Mouse (Mus musculus) urinary bladder, postnatal 4 days (tissue): Measurements from ENCODE around the gene Apoe.
"Not testable (repeated sequence)": the region's sequence is repeated elsewhere in the genome, so short reads cannot be mapped to it uniquely, and the experiment has no call there.

Experiments
- DNase-seq, 2 experiments: peaks; one replicate each; pipeline ENCODE4 v3.0.0; 2021 to 2022; ENCODE audit warnings: low spot score in 2 of 2

Apoe gene

DNA sequence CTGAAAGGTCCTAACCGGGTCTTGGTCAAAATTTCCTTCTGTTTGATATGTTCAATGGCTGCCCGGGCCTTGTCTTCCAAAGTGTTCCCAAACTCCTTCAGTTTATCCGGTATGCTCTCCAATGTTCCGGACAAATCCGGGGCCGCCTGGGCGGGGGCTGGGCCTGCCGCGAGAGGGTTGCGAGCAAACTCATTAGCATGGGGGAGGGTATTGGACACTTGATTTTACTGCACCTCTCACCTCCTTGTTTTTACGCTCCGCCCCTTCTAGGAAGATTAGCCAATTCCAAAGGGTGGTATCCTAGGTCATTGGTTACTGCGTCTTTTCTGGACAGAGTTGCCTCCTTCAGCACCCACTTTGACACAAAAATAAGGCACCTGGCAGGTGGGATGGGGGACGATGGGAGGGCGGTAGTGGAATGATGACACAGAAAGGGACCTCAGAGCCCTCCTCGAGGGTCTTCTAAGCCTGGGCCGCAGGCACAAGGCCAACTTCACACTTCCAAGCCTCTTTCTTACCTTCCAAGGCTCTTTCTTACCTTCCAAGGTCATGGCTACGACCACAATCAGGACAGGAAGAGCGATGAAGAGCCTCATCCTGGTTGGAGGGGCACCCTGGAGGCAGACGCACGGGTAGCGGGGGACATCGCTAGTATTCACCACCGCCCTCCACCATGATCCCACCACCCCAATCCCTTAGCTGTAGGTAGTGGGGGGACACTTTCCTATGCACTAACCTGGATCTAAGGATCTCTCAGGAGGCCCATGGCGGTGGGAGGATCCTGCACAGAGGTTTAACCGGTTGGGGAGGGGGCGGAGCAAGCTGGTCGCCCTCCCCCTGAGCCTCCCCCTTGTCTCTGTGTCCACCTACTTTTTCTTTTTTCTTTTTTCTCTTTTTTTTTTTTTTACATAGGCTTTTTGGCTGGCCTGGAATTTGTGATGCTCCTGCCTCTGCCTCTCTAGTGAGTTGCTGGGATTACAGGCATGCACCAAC, 6.8 kb downstream of the Apoe start, which contains the start of gene Apoc1:
Apoc1 (minus strand) TSS at position 788 of the 993 bp plus-strand sequence.
- no peak for DNase-seq

DNA sequence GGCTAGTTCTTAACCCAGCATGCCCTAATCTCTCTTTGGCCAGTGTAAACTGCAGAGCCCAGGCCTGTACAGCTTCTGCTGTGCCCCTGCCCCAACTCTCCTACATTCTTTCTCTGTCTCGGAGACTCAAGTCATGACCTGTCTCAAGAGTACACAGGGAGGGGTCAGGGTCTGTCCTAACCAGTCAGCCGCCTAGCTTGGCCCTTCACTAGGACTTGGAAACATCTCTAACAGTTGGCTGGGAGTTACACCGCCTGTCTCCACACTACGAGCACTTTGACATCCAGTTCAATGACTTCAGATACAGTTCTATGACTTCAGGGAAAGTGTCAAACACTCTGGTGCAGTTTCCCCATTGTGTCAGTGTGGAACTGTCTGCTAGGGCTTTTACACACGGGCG, 7.6 kb downstream of the Apoe start:
- no peak for DNase-seq

DNA sequence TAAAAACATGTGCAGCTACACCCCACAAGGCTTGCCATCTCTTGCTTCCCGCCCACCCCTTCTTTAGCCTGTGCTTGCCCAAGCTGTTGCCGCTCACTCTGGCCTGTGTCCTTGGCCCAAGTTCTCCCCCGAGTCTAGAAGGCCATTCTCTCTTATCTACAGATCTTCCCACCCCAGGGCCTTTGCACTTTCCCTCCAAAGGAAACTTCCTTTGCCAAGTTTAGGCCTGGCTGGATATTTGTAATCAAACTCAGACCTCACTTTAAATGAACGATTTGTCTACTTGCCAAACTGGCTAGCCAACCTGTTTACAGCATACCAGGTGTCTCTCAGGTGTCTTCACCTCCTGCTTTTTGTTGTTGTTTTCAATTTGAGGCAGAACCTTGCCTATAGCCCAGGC, 8.1 kb downstream of the Apoe start:
- DNase-seq: no peak

DNA sequence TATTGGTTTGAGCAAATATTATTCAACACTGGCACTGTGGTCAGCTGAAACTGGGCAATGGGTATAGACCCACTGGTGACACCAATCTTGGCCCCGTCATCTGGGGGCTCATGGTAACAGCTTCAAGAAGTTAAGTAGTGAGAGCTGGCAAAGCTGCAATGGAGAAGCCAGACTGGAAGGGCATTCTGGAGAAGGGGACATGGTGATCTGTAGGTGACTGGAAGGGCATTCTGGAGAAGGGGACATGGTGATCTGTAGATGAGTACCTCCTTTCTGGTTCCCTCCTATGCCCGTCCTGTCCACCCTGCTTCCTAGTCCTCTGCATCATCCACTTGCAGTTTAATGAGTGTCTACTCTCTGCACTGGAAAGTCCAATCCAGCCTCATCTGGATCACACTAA, 10.4 kb downstream of the Apoe start:
- no peak for DNase-seq

DNA sequence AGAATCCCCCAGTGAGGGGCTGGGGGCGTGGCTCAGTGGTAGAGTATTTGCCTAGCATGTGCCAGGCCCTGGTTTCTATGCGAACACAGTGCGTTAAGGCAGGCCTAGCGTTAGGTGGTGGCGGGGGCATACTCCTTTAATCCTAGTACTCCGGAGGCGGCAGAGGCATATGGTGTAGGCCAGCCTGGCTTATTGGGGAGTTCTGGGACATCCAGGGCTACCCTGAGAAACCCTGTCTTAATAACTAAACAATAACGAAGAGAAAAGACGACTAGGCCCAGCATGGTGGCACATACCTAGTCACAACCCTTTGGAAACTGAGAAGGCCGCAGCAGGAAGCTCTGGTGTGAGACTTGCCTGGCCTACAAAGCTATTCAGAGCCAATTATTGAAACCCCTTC, 10.9 kb downstream of the Apoe start:
- DNase-seq: no peak

DNA sequence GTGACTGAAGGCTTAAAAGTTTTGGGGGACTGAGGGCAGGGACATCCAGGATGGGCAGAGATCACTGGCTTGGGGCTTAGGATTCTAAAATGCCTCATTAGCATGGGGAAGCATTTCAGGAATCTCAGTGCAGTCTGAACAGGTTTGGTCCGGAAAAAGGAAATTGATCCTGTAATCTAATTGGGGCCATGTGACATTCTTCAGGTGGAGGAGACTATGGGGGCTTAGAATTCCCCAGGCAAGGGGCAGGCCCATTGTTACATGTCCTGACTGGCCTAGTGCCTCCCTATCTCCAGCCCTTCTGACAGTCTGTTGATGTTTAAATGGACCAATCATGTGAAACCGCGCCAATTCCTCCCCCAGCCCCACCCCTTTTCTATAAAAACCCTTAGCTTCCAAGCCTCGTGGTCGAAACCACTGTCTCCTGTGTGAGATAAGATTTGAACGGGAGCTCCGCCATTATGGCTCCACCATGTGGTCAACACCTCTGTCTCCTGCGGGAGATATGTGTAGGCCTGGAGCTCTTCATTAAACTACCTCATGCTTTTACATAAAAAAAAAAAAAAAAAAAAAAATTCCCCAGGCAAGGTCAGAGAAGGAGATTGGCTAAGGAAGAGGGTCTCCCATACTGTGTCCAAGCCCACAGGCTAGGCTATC, 11.9 kb downstream of the Apoe start:
- not testable (repeated sequence) for DNase-seq

DNA sequence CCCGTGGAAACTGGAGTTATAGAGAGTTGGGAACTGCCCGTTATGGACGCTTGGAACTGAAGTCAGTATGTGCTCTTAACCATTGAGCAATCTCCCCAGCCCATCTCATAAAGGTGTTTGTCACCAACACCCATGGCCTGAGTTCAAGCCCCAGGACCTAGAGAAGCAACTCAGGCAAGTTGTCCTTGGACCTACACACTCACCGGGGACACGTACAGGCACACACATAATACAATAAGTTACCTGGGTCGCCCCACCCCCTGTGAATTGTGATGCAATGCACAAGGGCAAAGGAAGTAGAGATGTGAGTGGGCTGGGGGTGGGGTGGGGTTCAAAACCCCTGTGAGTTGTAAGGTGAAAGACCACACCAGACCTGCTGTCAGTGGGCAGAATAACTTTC, 12.5 kb downstream of the Apoe start:
- DNase-seq: no peak

DNA sequence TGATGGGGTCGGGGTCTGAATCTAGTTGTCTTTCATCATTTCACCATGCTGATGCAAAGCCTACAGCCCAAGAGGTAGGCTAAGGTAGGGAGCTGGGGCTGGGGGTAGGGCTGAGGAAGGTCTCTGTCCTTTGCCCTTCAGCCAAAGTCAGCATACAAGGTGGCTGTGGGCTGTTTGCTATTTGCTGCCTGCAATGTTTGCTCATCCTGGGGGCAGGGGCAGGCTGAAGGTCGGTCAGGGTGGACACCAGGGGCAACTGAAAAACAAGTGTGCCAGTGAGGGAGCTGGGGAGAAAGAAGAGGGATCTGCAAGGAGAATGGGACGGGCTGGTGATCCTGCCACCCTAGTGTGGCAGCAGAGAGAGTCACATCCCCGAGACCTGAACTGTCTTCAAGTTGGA, 13.6 kb downstream of the Apoe start:
- no peak for DNase-seq

DNA sequence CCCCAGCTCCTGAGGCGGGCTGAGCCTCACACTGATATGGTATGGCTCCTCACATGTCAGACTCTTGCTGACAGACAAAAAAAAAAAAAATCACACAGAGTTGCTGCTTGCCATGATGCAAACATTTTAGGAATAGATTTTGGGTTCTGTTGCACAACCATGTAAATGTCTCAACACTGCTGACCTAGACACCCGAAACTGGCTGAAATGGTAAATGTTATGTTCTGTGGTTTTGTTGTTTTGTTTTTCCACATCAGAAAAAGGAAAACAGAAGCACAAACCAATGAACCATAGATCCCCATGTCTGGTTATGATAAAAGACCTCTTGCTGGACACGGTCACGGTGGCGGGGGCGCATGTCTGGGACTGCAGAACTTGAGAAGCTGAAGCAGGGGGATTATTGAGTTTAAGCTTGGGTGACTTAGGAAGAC, 15.2 kb downstream of the Apoe start:
- no peak for DNase-seq

DNA sequence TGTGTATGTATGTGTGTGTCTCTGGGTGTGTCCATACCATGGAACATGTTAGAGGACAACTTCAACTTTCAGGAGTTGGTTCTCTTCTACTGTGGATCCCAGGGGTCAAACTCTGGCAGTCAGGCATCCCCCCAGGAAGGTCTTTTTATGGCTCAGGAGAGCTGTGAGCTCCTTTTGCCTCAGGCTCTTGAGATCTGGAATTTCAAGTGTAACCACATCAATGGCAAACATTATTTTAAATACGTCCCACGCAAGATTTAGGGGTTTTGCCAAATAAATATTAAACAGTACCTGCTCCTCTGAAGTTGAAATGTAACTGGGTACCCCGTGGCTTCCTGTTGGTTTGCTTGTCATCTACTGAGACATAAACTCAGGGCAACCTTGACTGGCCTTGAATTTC, 16.0 kb downstream of the Apoe start:
- DNase-seq: no peak

DNA sequence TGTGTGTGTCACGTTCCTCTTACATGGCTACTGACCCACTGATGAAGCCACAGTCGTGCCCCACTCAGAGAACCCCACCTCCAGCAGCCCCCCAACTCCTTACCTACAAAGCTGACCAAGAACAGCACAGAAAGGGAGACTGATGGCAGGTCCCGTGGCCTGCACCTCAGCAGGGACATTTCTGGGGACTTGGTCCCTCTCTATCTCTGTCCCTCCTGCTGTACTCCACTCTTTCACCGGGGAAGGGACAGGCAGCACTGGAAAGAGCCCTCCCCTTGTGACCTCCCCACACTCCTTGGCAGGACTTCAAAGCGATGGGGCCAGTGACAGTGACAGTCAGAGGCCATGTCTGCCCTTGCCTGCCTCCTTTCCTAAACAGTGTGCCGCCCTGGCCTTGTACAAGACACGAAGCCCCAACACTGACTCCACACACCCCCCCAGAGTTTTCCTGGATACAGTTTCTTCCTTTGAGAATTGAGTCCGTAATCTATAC, 17.7 kb downstream of the Apoe start, which contains the start of the genes Gm44805 and Apoc4:
Gm44805 (minus strand) TSS at position 222 of the 493 bp plus-strand sequence.
Apoc4 (minus strand) TSS at position 278 of the 493 bp plus-strand sequence.
- DNase-seq: no peak

DNA sequence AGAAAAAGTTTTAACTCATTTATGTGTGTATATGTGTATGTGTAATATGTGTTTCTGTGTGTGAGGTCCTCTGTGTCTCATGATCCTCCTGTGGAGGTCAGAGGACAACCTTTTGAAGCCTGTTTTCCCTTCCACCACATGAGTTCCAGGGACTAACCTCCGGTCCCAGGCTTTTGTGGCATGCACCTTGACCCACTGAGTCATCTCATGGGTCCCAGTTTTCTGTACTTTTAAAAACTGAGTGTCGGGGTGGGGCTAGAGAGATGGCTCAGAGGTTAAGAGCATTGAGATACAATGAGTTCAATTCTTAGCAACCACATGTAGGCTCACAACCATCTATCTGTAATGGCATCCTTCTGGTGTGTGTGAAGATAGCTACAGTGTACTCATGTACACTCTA, 18.3 kb downstream of the Apoe start:
- DNase-seq: no peak

DNA sequence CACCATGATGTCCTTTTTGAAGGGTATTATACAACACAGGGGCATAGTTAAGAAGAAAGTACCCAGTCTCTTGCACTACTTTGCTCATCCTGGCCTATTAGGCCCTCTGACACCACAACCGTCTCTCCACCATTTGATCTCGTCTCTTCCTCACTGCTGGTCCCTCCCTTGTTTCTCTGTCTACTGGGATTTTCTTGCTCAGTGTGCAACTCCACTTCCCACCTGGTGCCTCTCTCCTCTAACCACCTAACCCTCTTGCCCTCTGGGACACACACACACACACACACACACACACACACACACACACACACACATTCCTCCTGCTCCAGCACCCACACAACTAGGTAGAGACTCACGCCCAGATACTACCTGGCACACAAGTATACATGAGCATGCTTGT, 20.1 kb downstream of the Apoe start:
- DNase-seq: no peak

DNA sequence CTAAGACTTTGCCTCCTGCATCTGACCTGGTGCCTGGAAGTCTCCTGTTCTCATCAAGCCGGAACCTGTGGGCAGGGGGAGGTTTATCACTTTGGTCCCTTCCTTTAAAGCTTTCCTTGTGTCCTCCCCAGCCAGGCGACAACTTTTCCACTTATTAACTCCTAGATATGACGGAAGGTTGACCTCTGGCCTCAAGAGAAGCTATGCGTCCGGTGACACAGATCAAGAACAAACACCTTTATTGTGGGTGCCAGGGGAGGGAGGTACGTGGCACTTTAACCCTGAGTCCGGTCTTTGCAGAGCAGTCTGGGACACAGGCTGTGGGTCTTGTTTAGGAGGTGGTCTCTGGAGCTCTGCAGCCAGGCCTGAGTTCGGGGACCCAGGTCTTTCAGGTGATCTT, 21.1 kb downstream of the Apoe start, which contains the start of gene Apoc2:
Apoc2 (minus strand) TSS at position 70 of the 400 bp plus-strand sequence.
- DNase-seq: no peak

DNA sequence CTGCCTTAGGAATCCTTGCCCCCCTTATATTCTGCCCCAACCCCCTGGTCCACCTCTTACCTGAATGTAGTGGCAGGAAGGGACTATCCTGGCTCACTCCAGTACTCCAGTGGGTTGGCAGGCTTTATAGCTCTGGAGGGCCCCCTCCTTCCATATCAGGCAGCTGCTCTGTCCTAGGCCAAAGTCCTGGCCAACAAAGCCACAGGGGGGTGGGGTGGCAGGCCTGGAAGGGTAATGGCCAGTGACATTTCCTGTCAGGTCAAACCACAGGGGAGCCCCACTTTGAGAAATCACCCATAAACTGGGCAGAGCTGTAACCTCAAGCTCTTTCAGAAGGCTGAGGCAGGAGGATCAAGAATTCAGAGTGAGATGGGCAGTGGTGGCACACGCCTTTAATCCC, 22.3 kb downstream of the Apoe start:
- no peak for DNase-seq

DNA sequence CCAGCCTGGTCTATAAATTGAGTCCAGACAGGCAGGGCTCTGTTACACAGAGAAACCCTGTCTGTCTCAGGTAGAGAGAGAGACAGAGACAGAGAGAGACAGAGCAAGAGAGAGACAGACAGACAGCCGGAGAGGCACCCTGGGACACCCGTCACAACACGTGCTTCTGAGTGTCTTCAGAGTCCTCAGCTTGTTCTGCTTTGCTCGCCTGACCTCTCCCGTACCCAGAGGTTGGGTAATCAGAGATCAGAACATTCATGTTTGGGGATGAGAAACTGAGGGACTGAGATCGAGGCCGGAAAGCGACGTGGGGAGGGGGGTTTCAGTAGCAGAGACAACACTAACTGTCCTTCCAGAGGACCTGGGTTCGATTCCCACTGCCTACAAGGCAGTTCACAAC, 23.2 kb downstream of the Apoe start:
- no peak for DNase-seq

DNA sequence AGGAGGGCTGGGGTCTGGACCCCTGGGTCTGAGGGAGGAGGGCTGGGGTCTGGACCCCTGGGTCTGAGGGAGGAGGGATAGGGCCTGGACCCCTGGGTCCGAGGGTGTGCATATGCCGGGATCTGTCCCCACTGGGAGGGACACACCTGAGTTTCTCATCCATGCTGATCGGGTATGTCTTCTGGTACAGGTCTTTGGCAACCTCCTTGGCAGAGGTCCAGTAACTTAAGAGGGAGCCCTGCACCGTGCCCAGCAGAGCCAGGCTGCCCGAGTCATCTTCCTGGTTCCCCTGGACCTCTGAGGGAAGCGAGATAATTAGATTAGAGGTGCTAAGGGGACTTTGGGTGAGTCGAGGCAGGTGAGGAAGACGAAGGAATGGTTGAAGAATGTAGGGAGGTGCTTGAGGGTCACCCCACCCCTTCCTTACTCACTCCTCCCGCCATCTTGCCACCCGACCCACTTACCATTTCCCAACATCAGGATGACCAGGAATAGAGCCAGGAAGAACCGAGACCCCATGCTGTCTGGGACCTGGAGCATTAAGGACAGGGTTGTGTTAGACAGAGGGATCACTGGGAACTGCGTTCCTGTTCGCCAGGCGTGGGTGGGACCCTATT, 25.8 kb downstream of the Apoe start:
- DNase-seq: no peak

DNA sequence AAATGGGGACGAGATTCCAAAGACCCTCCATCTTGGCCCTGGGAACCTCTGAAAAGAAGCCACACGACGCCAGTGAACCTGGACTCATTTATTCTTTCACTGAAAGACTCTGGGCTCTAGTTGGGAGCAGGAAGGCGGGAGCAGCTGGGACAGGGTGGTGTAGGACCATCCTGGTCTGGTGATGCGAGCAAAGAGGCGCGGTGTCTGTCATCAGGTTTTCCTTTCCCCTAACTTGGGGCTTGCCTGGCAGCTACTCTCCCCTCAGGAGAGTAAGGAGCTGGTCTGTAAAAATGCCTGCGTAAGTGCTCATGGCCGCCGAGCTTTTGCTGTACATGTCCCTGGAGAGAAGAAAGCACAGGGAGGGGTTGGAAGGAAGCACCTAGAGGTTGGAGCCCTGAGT, 27.5 kb downstream of the Apoe start:
- DNase-seq: no peak

DNA sequence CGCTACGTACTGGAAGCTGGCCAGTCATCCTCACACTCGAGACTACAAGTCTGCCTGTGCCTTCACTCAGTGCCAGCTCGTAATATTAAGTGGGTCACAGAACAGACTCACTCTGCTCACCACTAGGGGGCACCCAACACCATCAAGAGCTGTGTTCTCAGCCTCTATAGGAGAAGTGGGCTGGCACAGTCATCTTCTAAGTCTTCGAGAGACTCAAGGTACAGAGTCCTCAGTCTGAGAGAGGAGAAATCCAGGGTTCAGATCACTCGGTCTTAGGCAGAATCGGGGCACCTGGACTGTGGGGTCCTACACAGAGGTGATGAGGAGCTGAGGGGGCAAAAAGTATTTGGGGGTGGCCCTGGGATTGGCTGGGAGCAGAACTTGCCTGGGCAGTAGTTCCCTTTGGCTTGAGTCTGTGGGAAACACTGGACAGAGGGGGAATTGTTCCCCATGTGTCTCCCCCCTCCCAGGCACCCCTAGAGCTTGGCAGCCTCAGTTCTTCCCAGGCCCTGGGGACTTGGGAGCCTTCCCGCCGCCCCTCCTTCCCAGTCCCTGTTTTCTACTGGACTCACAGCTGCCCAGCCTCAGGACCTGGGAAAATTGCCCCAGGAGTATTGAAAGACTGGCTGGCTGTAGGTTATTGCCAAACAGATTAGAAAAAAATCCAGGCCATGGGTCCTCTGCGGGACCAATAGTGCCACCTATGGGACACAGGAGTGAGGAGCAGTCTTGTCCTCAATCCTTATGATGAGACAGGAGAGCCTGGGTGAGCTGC, 29.9 kb downstream of the Apoe start:
- DNase-seq: peak; percentile 84 to 91

DNA sequence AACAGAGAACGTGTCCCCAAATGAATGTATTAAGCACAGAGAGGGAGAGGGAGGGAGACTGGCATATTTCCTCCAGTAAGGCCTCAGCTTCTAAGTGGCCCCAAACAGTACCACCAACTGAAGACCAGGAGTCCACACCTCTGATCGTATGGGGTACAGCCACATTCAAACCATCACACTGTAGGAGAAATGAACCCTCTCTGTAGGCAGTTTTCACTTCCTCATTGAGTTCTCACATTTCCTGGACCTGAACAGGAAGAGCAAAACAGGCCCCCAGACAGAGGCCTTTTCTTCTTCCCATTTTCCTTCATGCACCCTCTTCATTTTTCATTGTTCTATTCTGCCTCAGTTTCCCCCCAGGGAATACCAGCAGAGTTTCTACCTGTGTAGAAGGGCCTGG, 31.6 kb downstream of the Apoe start:
- DNase-seq: no peak

DNA sequence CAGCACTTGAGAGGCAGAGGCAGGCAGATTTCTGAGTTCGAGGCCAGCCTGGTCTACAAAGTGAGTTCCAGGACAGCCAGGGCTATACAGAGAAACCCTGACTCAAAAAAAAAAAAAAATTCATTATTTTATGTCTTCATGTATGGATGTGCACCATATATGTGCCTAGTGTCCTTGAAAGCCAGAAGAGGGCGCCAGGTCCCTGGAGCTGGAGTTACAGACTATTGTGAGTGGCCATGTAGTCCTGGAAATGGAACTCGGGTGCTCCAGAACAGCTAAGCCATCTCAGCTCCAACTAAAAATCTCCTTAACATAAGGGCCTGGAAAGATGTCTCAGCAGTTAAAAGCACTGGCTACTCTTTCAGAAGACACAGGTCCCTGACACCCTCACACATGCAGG, 32.2 kb downstream of the Apoe start:
- no peak for DNase-seq
